Mouse (Mus musculus) lung, adult 18-20 months (tissue): ENCODE data around the gene Pagr1b.

Experiments
- DNase-seq, 2 experiments: peaks; one replicate each; pipeline ENCODE4 v3.0.0; 2022; ENCODE audit warnings: mixed read lengths in 2 of 2

Pagr1b gene

DNA sequence TGATC lies at the start of gene Pagr1b:
Gene Pagr1b (minus strand): TSS at position 4 of the 5 bp plus-strand sequence.
- no peak for DNase-seq

DNA sequence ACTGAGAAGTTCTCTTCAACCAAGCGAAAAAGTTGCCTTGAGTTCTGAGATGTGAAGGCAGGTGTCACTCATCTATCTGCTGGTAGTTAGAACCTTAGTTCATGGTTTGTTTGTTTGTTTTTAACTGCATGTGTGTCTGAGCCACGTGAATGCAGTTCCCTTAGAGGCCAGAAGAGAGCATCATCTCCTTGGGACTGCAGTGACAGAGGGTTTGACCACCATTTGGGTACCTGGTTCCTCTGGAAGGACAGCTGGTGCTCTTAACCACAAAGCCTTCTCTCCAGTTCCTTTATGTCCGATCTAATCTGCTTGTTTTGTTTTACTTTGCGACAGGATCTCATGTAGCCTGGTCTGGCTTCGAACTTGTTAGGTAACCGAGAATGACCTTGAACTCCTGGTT lies 49.3 kb upstream of the Pagr1b start:
- DNase-seq = no peak

DNA sequence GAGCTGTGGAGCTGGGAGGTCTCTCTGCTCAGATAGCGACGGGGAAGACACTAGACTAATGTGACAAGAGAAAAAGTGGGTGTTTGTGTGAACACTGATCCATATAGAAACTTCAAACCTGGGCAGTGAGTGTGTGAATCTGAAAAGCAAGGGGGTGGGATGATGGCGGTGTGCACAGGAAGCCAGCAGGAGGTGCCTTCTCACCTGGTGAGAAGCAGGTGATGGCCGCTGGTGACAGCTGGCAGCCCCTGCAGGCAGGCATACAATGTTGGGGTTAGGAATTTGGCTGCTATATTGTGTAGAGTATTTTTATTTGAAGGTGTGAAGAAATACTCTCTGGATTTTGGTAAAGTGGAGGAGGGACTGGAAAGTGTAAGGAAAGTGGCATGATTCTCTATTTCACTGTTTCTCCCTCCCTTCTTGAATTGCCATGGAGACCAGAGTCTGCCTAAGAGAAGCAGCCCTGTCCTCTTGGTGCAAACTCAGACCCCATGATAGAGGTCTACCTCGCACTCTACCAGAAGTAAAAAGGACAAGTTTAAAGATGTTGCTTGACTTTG lies 38.8 kb upstream of the Pagr1b start:
- no peak for DNase-seq

DNA sequence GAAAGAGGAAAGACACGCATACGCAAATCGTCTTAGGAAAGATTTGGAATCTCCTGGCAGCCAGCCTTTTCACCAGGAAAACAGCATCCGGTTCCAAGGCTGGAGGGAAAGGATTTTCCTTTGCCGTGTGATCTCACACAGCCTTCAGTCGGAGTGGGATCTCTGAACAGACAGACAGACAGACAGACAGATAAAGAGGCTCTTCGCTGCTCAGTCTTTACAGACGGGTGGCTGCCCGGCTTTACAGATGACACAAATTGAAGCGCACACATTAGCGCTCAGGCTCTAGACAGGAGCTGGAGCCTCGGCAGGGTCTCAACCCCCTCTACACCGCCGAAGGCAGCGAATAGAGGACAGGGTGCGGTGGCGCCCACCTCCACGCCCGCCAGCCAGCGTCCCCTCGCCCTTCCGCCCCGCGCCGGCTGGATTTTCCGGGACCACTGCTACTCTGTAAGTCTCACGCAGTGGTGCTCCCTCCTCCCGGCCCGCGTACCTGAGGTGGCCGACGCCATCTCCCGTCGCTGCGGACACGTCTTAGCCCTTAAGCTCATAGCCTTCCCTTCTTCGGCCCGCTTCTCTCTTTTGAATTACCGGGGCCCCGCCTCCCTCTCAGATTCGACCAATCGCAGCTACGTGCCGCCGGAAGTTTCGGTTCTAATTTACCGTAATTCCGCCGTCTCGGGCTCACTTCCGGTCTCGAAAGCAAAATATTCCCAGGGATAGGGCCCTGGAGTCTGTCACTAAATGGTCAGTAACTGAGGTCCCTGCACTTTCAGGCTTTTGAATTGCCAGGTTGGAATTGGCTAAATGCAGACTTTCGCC lies 25.8 kb upstream of the Pagr1b start, which contains the start of gene Kif22:
Gene Kif22 (minus strand): TSS at position 621 of the 822 bp plus-strand sequence.
- DNase-seq = peak; percentile 91 to 92

DNA sequence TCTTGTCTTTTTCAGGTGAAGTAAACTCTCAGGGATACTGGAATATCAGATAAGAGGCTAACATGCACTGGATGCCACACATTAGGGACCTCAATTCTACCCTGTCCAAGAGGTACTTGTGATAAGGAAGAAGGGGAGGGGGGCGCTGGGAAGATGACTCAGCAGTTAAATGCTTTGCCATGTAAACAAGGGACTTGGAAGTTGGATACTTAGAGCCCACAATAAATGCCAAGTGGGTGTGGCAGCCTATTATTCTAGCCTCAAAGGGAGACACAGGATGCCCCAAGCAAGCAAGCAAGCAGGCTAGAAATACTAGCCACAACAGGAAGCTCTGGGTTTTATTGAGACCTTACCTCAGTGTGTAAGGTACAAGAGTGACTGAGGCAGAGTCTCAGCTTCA lies 15.0 kb upstream of the Pagr1b start:
- DNase-seq = no peak

DNA sequence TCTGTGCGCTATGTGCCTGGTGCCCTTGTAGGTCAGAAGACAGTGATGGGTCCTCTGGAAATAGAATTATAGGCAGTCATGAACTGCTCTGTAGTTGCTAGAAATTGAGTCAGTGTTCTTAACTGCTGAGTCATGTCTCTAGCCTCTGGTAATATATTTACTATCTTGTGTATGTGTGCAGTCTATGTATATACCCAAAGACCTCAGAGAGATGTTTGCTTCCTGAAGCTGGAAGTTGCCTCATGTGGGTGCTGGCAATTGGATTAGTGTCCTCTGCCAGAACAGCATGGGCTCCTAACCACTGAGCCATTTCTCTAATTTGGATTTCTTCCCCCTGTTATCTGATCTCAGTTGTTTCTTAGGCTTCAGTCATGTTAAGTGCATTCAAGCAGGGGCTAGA lies 13.9 kb upstream of the Pagr1b start:
- no peak for DNase-seq

DNA sequence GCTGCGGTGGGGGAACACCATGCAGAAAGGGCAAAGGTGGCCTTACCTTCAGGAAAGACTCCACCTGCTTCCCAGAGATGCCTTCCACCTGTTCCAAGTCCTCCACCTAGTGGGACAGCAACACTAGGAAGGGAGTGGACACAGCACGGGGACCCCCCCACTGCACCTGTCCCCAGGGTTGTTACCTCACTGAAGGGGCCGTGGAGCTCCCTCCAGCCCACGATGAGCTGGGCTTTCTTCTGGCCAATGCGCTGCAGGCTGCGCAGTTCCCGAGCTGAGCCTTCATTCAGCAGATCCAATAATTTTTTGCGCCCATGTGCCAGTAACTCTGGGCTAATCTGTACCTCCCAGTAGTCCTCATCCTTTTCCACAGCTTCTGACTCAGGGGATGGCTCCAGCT lies 11.6 kb upstream of the Pagr1b start:
- DNase-seq = no peak

DNA sequence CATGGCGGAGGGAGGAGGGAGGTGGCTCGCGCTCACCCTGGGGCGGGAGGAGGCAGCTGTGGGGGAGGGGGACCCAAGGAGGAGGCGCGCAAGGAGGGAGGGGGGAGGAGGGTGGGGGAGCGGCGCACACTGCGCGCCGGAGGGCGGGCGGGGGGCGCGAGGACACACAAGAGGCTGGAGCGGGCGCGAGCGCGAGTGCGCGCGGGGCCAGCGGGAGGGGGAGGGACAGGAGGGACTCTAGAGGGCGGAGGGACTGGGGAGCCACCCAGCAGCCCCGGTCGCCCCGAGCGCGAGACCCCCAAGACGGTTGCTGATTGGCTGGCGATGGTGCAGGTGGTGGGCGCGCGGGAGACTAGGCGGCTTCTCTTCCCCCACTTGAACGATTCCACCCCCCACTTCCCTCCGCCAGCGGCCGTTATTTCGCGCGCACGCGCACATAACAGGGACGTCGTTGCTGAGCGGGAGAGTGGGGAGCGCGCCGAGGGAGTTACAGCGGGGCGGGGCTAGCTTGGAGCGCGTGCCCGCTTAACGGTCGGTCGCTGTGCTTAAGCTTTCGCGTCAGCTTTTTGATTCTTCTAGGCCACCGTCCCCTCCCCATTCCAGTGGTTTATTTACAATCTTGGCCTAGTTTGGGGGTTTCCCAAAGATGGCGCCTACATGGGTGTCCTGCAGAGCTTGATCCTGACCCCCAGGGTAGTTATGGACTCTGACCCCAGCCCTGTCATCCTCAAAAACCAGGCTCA lies 10.9 kb upstream of the Pagr1b start, which contains the start of gene Maz:
Gene Maz (minus strand): TSS at position 54 of the 743 bp plus-strand sequence.
- DNase-seq = peak; percentile 99

DNA sequence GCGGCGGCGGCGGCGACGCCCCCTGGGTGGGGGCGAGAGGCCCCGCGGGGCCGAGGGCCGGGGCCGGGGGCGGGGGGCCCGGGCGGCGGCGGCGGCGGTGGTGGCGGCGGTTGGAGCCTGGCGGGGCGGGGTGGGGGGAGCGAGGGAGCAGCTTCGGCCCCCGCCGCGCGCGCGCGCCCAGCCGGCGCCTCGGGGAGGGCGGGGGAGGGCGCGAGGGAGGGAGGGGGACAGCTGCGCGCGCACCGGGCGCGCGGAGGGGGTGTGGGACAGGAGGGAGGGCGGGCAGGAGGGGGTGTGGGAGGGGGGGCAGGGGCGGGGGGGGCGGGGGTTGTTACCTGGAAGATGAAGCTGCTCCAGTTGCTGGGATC lies 10.3 kb upstream of the Pagr1b start:
- DNase-seq = no peak

DNA sequence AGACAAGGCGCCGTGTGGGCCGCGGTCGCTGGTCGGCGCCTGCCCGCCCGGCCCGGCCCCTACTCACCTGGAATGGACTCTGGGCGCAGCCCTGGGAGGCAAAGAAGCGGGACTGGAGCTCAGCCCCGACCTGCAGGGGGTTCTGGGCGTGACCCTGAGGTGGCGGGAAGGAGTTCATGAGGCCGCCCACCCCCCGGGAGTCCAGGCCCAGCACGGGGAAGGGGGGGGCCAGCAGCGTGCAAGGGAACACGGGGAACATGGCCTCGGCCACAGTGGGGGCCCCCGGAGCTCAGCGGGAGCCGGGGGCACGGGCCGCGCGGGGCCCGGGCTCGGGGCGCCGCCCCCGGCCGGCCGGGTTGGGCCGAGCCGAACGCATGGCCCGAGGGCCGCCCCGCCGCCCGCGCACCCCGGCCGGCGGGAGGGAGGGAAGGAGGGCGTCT lies 9.9 kb upstream of the Pagr1b start:
- peak; percentile 64 to 67 for DNase-seq

DNA sequence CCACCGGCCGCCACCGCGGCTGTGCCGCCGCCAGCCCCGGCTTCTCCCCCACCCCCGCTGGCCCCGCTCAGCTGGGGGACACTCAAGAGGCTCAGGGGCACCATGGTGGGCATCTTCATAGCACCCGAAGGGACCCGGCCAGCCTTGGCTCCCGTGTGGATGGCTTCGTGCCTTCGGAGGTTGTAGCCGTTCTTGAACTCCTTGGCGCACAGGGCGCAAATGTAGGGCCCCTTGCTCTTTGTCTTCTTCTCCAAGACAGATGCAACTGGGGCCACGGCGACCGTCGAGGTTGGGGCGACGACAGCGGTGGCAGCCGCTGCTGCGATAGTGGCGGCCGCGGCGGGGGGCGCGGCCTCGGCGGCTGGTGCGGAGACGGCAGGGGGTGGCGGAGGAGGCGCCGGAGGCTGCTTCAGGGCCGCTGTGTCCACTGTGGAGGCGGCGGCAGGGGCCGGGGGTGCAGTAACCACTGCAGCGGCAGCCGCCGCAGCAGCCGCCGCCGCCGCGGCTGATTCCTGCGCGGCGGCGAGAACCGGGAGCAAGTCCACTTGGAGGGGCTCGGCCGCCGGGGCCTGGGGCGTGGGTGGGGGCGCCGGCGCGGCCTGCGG lies 9.4 kb upstream of the Pagr1b start:
- DNase-seq = peak in 1 of 2 experiments; percentile 44

DNA sequence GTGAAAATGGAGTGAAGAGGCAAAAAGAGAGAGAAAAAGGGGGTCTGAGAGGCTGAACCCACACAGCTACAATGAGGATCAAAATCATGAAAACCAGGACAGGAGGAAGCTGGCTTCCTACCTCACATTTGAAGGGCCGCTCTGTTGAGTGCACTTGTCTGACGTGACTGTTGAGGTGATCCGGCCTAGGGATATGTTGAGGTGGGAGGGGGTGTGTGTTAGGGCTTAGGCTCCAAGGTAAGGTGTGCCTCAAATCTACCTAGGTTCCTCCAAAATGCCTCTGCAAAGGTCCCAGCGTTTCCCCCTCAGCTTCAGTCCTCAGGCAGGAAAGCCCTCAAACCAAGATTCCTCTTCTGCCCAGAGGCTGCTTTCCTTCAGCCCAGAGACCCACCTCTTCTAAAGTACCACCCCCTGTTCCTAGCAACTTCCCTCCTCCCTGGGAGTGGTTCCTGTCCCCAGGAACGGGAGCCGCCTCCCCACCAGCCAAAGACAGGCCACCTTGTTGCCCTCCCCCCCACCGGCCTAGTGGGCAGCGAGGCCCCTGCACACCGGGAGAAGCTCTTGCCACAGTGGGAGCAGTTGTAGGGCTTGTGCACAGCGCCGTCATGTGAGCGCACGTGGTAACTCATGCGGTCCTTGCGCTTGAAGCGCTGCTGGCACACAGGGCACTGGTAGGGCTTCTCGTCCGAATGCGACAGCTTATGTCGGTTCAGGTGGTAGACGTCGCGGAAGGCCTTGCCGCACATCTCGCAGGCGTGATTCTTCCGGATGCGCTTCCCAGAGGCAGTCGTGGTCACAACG lies 8.7 kb upstream of the Pagr1b start:
- DNase-seq = peak; percentile 87 to 90

DNA sequence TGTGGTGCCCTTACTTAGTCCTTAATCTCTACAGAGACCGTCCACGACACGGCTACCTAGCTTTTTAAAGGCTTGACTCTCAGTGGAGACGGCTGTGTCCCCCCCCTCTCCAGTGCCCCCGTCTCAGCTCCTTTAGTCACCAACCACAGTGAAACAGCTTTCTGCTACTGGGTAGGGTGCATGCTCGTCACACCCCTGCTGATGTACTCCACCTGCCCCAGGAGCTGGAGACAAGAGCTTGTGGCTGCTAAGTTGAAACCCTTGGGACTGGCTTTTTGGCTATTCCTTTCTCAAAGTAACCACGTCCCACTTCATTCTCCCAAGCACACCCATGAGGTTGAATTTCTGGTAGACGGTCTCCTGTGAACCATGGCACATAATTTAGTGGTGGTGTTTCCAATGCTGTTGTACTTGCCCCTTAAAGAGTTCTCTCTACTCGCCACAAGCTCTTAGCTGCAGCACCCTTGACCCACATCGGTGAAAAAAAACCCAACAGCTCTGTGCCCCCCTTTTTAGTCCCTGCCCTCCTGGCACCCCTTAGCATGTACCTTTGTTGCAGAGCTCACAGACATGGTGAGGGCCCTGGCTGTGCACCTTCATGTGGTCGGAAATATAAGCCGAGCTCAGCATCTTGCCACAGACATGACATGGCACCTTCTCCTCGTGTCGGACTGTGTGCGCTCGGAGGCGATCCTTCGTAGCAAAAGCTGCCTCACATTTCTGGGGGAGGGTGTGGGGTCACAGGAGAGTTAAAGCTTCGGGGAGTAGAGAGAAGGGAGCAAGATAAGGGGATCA lies 7.8 kb upstream of the Pagr1b start:
- no peak for DNase-seq

DNA sequence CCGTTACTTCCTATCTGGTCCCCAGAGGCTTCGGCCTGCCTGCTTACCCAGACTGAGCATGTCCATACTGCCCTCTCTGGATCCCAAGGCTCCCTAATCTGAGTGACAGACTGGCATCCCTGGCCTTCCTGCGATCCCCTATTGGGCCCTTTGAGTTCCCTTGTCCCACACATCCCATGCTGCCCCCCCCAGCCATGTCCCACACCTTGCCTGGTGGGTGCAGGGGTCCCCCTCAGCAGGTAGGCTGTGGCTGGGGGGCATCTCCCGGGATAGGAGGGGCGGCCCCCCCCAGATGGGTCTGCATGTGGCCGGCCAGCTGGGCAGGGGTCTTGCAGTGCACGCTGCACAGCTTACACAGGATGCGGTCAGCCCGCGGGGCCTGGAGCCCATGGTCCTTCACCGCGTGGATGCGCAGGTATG lies 7.0 kb upstream of the Pagr1b start:
- DNase-seq = no peak

DNA sequence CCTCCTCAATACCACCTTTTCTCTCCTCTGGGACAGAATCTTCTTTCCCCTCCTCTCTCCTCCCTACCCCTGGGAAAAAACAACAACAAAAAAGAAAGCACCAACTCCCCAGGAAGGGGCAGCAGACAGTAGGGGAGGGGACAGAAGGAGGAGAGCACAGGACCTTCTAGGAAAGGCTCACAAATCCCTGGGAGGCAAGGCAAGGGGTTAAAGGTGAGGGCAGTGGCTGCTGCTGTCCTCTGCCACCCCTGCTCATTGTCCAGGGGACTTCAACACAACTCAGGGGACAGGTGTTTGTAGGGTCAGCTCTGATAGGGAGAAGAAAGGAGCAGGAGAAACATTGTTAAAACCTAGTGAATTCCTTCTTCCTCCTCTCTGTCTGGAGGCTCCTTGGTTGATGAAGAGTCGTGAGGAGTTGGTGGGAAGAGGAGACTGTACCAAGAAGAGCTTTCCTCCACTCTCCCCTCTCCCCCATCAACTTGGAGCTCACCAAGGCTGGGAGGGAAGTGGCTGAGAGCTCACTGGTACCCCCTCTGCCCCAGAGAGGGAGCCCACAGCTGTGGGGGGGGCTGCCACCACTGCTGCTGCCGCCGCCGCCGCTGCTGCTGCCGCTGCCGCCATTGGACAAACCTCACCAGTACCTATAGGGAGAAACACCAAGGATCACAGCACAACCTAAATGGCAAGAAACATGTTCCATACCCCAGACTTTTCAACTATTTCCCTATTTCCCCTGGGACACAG lies 6.4 kb upstream of the Pagr1b start:
- no peak for DNase-seq

DNA sequence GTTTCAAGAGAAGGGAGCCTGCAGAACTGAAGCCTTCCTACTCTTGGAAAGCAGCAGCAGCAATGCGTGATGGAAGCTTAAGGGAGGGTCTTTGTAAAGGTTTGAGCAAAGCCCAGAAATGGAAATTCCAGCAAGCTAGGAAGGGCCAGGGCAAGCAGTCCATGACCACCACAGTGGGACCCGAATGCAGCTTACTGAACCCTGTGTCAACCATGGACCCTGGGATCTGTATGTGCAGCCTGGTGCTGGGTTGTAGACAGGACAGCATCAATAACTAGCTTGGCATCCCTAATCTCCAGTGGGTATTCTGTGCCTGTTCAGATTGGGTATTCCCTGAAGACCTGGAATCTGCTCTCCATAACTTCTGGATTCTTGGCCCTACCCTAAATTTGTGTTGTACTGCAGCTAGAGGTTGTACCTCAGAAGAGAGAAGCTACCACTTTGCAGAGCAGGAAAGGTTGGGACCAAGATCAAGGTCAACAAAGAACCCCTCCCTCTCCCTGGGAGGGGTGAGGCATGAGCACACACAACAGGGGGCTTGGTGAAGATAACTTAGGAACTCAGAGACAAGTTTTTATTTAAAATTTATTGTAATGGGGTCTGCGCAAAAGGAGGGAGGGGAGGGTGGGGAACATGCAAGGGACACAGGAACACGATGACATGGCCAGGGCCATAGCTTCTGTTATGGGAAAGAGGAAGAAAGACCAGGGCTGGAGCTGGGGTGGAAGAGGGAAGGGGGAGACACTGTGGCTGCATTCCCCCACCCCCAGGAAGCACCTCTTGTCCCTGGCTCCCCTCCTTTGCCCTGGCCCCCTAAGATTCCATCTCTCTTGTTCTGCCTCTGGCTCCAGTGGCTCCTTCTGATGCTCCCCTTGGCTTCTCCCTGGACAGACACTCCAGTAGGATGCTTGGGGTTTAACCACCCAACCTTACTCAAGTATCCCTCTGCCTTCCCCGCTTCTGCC lies 5.6 kb upstream of the Pagr1b start:
- DNase-seq = no peak

DNA sequence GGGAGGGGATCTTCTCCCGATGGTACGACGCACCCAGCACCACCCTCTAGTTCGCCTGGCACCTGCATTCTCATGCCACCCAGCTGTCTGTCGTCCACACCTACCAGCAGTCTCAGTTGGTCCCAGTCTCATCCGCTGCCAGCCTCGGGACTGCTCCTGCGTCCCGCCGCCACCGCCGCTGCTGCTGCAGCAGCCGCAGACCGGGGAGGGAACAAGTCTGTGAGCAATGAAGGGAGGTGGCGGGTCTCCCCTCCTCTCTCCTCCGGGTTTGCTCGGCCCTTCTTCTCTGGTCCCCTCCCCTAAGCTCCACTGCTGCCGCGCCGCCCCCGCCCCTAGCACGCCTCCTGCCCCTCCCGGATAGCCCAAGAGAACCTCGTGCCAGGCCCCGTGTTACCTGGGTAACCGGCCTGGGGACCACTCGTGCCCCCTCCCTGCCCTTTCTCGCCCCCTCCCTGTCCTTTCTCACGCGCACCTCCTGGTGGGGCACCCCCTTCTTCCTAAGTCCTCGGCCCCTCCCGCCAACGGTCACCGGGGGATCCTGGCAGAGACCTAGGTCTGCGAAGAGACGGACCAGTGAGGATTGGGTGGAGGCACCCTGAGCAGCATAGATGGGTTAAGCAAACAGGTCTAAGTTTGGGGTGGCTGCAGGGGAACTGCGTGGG lies 4.7 kb upstream of the Pagr1b start, which contains the start of the genes Gm42742 and Prrt2:
Gene Gm42742 (minus strand): TSS at position 197 of the 662 bp plus-strand sequence.
Gene Prrt2 (minus strand): TSS at position 311 of the 662 bp plus-strand sequence.
- peak in 1 of 2 experiments; percentile 44 for DNase-seq

DNA sequence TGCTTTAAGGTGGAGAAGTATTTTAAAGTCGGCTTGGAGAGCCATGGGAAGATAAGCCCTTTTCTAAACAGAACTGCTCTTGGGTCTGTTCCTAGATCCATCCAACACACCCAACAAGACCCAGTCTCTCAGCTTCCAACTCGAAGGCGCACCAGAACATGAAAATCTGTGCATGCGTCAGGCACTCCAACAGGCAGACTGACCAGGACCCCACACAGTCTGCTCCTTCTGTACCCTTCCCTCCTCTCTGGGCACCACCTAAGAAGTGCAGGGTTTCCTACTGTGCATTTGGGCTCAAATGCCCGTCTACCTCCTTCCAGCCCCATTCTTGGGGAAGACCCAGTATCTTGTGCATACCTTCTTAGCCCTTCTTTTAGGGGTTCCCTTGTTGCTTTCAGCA lies 4.2 kb upstream of the Pagr1b start:
- DNase-seq = no peak

DNA sequence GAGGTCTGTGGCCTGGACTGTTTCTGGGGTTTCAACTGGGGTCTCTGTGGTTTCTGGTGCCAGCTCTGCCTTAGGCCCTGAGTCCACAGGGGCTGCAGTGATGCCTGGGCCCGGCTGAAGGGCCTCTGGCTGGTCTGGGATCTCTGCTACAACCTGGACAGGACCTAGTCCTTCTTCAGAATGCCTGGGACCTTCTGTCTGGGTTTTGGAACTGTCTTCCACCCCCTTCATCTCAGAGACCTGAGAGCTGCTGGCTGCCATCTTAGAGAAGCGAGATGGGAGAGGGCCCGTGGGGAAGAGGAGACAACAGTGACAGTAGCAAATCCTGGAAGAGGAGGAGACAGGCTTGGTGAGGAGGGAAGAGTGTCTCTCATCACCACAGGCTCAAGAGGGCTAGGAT lies 3.7 kb upstream of the Pagr1b start:
- no peak for DNase-seq
